Mouse (Mus musculus): ENCODE measurements around the gene 4930512M02Rik. TPM values are rescaled to one million over a fixed set of nuclear protein-coding genes. Genes with fewer than 3 reads are reported as not detected.

4930512M02Rik gene
- total RNA-seq, 1 experiment from 2014 or later: not detected

- ATAC-seq (ENCODE audit: extremely low read depth, insufficient number of reproducible peaks, low FRiP score, poor library complexity, severe bottlenecking): peak; percentile 46
Observed at GRCm38 (mm10) chr11:11569466-11570132, 58.0 kb downstream of the 4930512M02Rik start.

GRCm38 (mm10) chr11:11568033-11568432 is 59.6 kb downstream of the 4930512M02Rik start:
- ATAC-seq (ENCODE audit: extremely low read depth, insufficient number of reproducible peaks, low FRiP score, poor library complexity, severe bottlenecking): no peak

DNA sequence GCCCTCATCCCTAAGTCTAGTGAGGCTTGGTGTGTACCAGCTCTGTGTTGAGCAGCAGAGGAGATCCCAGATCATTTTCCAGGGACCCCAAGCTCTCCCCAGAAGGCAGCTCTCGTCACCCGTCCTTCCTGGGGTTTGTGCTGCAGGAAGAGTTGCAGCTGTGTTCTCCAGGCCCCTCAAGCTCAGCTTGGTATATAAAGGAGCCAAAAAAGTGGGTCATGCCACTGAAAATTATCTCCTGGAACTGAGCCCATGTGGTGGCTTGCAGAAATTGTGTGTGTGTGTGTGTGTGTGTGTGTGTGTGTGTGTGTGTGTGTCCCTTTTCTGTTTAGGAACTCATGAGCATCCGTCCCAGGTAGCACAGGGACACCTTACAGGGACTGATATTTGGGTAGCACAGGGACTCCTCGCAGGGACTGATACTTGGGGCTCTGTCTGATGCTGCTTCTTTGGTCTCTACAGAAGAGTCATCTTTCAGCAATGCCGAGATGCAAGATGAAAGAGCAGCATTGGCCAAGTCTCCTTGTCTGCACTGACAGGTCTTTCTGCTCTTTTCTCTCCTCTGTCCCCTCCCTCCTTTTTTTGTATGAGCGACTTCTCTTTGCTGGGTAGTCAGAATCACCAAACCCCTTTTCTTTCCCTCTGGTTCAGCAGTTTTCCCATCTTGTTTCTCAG is 62.4 kb downstream of the 4930512M02Rik start:
- ATAC-seq (ENCODE audit: extremely low read depth, insufficient number of reproducible peaks, low FRiP score, poor library complexity, severe bottlenecking): no peak

- peak; percentile 81 for ATAC-seq (ENCODE audit: extremely low read depth, insufficient number of reproducible peaks, low FRiP score, poor library complexity, severe bottlenecking)
Observed at GRCm38 (mm10) chr11:11564266-11565044, 63.2 kb downstream of the 4930512M02Rik start.

- no peak for ATAC-seq (ENCODE audit: extremely low read depth, insufficient number of reproducible peaks, low FRiP score, poor library complexity, severe bottlenecking)
Observed at GRCm38 (mm10) chr11:11561118-11561517, 66.5 kb downstream of the 4930512M02Rik start.

GRCm38 (mm10) chr11:11559099-11559686 is 68.4 kb downstream of the 4930512M02Rik start:
- no peak for ATAC-seq (ENCODE audit: extremely low read depth, insufficient number of reproducible peaks, low FRiP score, poor library complexity, severe bottlenecking)

- peak; percentile 42; the same call in 1 of the 2 replicates for ATAC-seq (ENCODE audit: extremely low read depth, insufficient number of reproducible peaks, low FRiP score, poor library complexity, severe bottlenecking)
Observed at GRCm38 (mm10) chr11:11558662-11559061, 69.0 kb downstream of the 4930512M02Rik start.

GRCm38 (mm10) chr11:11557173-11557967 is 70.3 kb downstream of the 4930512M02Rik start:
- peak; percentile 82 for ATAC-seq (ENCODE audit: extremely low read depth, insufficient number of reproducible peaks, low FRiP score, poor library complexity, severe bottlenecking)

DNA sequence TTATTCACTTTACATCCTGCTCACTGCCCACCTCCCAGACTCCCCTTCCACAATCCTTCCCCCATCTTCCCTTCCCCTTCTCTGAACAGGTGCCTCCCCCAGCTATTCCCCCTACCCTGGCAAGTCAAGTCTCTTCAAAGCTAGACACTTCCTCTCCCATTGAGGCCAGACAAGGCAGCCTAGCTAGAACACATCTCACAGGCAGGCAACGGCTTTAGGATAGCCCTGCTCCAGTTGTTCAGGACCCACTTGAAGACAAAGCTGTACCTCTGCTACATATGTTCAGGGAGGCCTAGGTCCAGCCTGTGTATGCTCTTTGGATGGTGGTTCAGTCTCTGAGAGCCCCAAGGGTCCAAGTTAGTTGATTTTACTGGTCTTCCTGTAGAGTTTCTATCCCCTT is 71.4 kb downstream of the 4930512M02Rik start:
- ATAC-seq (ENCODE audit: extremely low read depth, insufficient number of reproducible peaks, low FRiP score, poor library complexity, severe bottlenecking): no peak

GRCm38 (mm10) chr11:11555563-11555962 is 72.1 kb downstream of the 4930512M02Rik start:
- no peak for ATAC-seq (ENCODE audit: extremely low read depth, insufficient number of reproducible peaks, low FRiP score, poor library complexity, severe bottlenecking)

DNA sequence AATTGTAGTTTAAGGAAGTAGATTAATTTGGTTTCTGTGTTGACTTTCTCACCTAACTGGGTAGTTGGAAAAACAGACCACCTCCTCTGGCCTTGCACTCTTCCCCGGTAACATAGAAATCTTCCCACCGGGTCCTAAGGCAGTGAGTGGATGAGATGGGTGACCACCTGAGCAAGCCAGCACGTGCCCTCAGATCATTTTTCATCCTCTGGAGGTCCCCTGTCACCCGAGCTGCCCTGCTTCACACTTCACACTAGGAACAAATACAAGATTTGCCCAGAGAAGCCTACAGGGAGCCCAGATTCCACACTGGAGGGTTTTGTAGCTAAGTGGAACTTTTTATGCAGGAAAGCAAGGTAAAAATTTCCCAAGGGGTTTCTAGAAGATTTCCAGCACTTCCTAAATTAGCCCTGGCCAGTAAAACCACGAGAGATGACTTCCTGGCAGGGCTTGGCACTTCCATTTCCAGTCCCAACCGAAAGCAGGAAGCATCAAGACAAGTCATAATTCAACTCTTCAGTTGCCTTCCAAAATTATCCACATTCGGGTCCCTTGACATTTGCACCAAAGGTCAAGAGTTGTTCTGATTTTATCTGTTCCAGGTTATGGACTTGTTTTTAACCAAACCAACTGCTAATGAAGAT is 79.9 kb downstream of the 4930512M02Rik start:
- ATAC-seq (ENCODE audit: extremely low read depth, insufficient number of reproducible peaks, low FRiP score, poor library complexity, severe bottlenecking): no peak

DNA sequence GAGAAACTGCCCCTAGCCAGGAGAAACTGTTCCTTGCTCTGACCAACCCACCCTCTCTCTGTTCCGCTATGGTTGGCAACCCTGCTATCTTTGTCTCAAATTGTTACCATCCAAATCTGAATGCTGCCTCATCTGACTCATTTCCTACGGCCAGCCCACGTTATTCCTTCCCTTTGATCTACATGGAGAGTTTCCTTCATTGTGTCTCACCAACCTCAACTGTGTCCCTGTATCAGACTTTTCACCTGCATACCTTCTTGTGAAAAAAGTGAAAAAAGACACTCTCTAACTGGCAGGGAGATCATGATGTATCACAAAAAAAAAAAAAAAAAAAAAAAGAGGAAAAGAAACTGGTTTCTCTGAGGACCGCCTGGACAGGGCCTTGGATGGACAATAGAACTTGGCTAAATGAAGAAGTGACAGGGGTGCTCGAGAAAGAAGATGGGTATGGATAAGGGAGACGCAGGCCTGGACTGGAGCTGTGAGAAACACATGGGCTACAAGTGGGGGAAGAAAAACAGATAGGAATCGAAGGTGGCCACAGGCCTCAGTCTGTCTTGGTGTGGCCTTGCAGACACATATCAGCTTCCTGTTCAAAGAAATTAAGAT is 80.6 kb downstream of the 4930512M02Rik start:
- ATAC-seq (ENCODE audit: extremely low read depth, insufficient number of reproducible peaks, low FRiP score, poor library complexity, severe bottlenecking): no peak

- no peak for ATAC-seq (ENCODE audit: extremely low read depth, insufficient number of reproducible peaks, low FRiP score, poor library complexity, severe bottlenecking)
Observed at GRCm38 (mm10) chr11:11545948-11546347, 81.7 kb downstream of the 4930512M02Rik start.

Other genes starting within 250 kb of the 4930512M02Rik start
- gene Spata48, start 165.7 kb downstream of the 4930512M02Rik start, total RNA-seq (2017): 3.3 and 3.9 TPM in 2 replicates
- 0.70 and 1.4 TPM in 2 replicates for gene Zpbp, start 165.4 kb downstream of the 4930512M02Rik start, total RNA-seq (2017)
- gene Ikzf1, start 57.2 kb upstream of the 4930512M02Rik start, total RNA-seq (2017): 125 and 150 TPM in 2 replicates
- 1.5 and 2.6 TPM in 2 replicates for gene Fignl1, start 181.1 kb upstream of the 4930512M02Rik start, total RNA-seq (2017)